Mouse (Mus musculus) ES-E14 (cell line): ENCODE results near the gene Acp5.

Experiments used
- CHD2 ChIP-seq: IDR thresholded peaks from 2 replicates; pipeline ENCODE4 v1.6.1; 2014; ENCODE audit warnings: mild to moderate bottlenecking, low read depth, low read length, inconsistent platforms
- HCFC1 ChIP-seq: IDR thresholded peaks from 2 replicates; pipeline ENCODE4 v1.6.1; 2012; ENCODE audit warnings: low read length, inconsistent platforms, borderline replicate concordance; ENCODE audit not compliant: insufficient read depth
- MAFK ChIP-seq: IDR thresholded peaks from 2 replicates; pipeline ENCODE4 v1.6.1; 2014; ENCODE audit warnings: mild to moderate bottlenecking, low read depth, low read length, inconsistent platforms; ENCODE audit not compliant: insufficient read depth
- ZC3H11A ChIP-seq: IDR thresholded peaks from 2 replicates; pipeline ENCODE4 v1.6.1; 2012; ENCODE audit warnings: low read depth, mild to moderate bottlenecking, inconsistent platforms, low read length, borderline replicate concordance
- ZNF384 ChIP-seq: IDR thresholded peaks from 2 replicates; pipeline ENCODE4 v1.6.1; 2012; ENCODE audit warnings: low read depth, low read length, inconsistent platforms

GRCm38 (mm10) chr9:22167751-22168150, 32.2 kb upstream of the Acp5 start:
- TF ChIP-seq ZNF384 = no peak
- no peak for TF ChIP-seq CHD2
- no peak for TF ChIP-seq ZC3H11A
- TF ChIP-seq MAFK = no peak
- no peak for TF ChIP-seq HCFC1
